Mouse (Mus musculus) CH12.LX (cell line): ENCODE measurements around the gene Ep400. TPM values are rescaled to one million over a fixed set of nuclear protein-coding genes. Genes with fewer than 3 reads are reported as not detected.
A peak's percentile ranks its signal among the peaks of the same experiment; 100 is the strongest.

Source experiments
- DNase-seq: peaks from one replicate; pipeline ENCODE4 v3.0.0-alpha.2; 2013; ENCODE audit errors: extremely low read depth
- H3K27ac ChIP-seq: 2 replicates; pipeline ENCODE4 v1.5.1; 2012; ENCODE audit warnings: low read depth, mild to moderate bottlenecking, control low read depth, moderate library complexity; ENCODE audit not compliant: insufficient read depth
- H3K27me3 ChIP-seq: replicated peaks from 2 replicates; pipeline ENCODE3; 2012; ENCODE audit warnings: inconsistent platforms
- H3K36me3 ChIP-seq, 2 experiments: replicated peaks in 1 of 2; 2 replicates each; pipeline versions ENCODE3 to v1.6.1; 2012; ENCODE audit warnings: inconsistent platforms in 1 of 2, low read length in 1 of 2, mild to moderate bottlenecking in 1 of 2, mixed read lengths in 1 of 2, moderate library complexity in 1 of 2; ENCODE audit not compliant: control insufficient read depth in 1 of 2, insufficient read depth in 1 of 2
- H3K4me1 ChIP-seq, 2 experiments: 2 replicates each; pipeline ENCODE4 v1.6.1; 2012; ENCODE audit warnings: inconsistent platforms in 1 of 2, moderate library complexity in 1 of 2; ENCODE audit not compliant: insufficient read depth in 2 of 2, control insufficient read depth in 1 of 2
- H3K4me2 ChIP-seq: 2 replicates; pipeline ENCODE4 v1.6.1; 2012; ENCODE audit warnings: low read depth, mild to moderate bottlenecking, control low read depth; ENCODE audit not compliant: poor library complexity, insufficient read depth, severe bottlenecking
- H3K4me3 ChIP-seq, 3 experiments: fragments of 150-350 bp in 1 of 3; sonication (generic) in 1 of 3; replicated peaks in 1 of 3; 2 replicates each; pipeline versions ENCODE3 to v1.5.1; 2011 to 2012; ENCODE audit warnings: low read depth in 2 of 3, low read length in 2 of 3, mild to moderate bottlenecking in 2 of 3, moderate library complexity in 2 of 3, control low read depth in 1 of 3, improper control_type of control experiment in 1 of 3, inconsistent platforms in 1 of 3, mixed read lengths in 1 of 3; ENCODE audit not compliant: poor library complexity in 1 of 3
- H3K79me2 ChIP-seq: replicated peaks from 2 replicates; pipeline ENCODE4 v1.6.1; 2012; ENCODE audit warnings: mild to moderate bottlenecking, moderate library complexity; ENCODE audit not compliant: control insufficient read depth, poor library complexity, insufficient read depth, severe bottlenecking; ENCODE audit errors: extremely low read depth
- H3K9ac ChIP-seq: 2 replicates; pipeline ENCODE4 v1.6.1; 2012; ENCODE audit warnings: low read depth, mild to moderate bottlenecking, control low read depth, moderate library complexity; ENCODE audit not compliant: insufficient read depth
- H3K9me3 ChIP-seq: replicated peaks from 2 replicates; pipeline ENCODE3; 2012; ENCODE audit warnings: low read length, inconsistent platforms, mixed read lengths
- BHLHE40 ChIP-seq: IDR thresholded peaks from 2 replicates; pipeline ENCODE4 v1.6.1; 2011; ENCODE audit warnings: mild to moderate bottlenecking, low read depth, low read length, improper control_type of control experiment
- CHD2 ChIP-seq: IDR thresholded peaks from 2 replicates; pipeline ENCODE4 v1.6.1; 2011; ENCODE audit warnings: low read length, improper control_type of control experiment
- CTCF ChIP-seq, 2 experiments: IDR thresholded peaks in 1 of 2; conservative IDR thresholded peaks in 1 of 2; 2 replicates each; pipeline ENCODE4 v1.5.1; 2011 to 2012; ENCODE audit warnings: low read depth in 2 of 2, low read length in 2 of 2, improper control_type of control experiment in 1 of 2, inconsistent platforms in 1 of 2, mild to moderate bottlenecking in 1 of 2, moderate library complexity in 1 of 2
- E2F4 ChIP-seq: IDR thresholded peaks from 2 replicates; pipeline ENCODE4 v1.6.1; 2011; ENCODE audit warnings: low read depth, low read length, improper control_type of control experiment; ENCODE audit not compliant: insufficient replicate concordance
- ELF1 ChIP-seq: IDR thresholded peaks from 2 replicates; pipeline ENCODE4 v1.6.1; 2014; ENCODE audit warnings: low read depth, mild to moderate bottlenecking, inconsistent platforms, low read length, improper control_type of control experiment
- GABPA ChIP-seq: IDR thresholded peaks from 2 replicates; pipeline ENCODE4 v1.6.1; 2012; ENCODE audit warnings: low read depth, low read length, improper control_type of control experiment, inconsistent platforms; ENCODE audit not compliant: insufficient replicate concordance
- IRF4 ChIP-seq: IDR thresholded peaks from 2 replicates; pipeline ENCODE4 v1.6.1; 2014; ENCODE audit warnings: low read depth, mild to moderate bottlenecking, inconsistent platforms, low read length, improper control_type of control experiment
- KAT2A ChIP-seq: IDR thresholded peaks from 2 replicates; pipeline ENCODE4 v1.6.1; 2012; ENCODE audit warnings: low read length, improper control_type of control experiment, inconsistent platforms; ENCODE audit not compliant: insufficient replicate concordance
- MAX ChIP-seq: IDR thresholded peaks from 2 replicates; pipeline ENCODE4 v1.6.1; 2011; ENCODE audit warnings: low read length, improper control_type of control experiment
- MXI1 ChIP-seq: IDR thresholded peaks from 2 replicates; pipeline ENCODE4 v1.6.1; 2011; ENCODE audit warnings: mild to moderate bottlenecking, low read depth, low read length, improper control_type of control experiment
- POLR2A ChIP-seq: IDR thresholded peaks from 2 replicates; pipeline ENCODE4 v1.6.1; 2011; ENCODE audit warnings: low read depth, mild to moderate bottlenecking, improper control_type of control experiment, low read length
- RAD21 ChIP-seq: IDR thresholded peaks from 2 replicates; pipeline ENCODE4 v1.6.1; 2011; ENCODE audit warnings: low read depth, mild to moderate bottlenecking, low read length, improper control_type of control experiment, moderate library complexity
- SIN3A ChIP-seq: IDR thresholded peaks from 2 replicates; pipeline ENCODE4 v1.6.1; 2012; ENCODE audit warnings: low read length, improper control_type of control experiment, inconsistent platforms
- SMC3 ChIP-seq: IDR thresholded peaks from 2 replicates; pipeline ENCODE4 v1.6.1; 2011; ENCODE audit warnings: low read depth, low read length, improper control_type of control experiment
- TBP ChIP-seq: conservative IDR thresholded peaks from 2 replicates; pipeline ENCODE4 v1.6.1; 2011; ENCODE audit warnings: low read depth, low read length, improper control_type of control experiment
- UBTF ChIP-seq: IDR thresholded peaks from 2 replicates; pipeline ENCODE4 v1.6.1; 2012; ENCODE audit warnings: low read depth, mild to moderate bottlenecking, inconsistent platforms, low read length, improper control_type of control experiment, moderate library complexity
- USF2 ChIP-seq: conservative IDR thresholded peaks from 2 replicates; pipeline ENCODE4 v1.6.1; 2011; ENCODE audit warnings: low read depth, low read length, improper control_type of control experiment
- ZC3H11A ChIP-seq: IDR thresholded peaks from 2 replicates; pipeline ENCODE4 v1.6.1; 2012; ENCODE audit warnings: low read depth, mild to moderate bottlenecking, inconsistent platforms, low read length, improper control_type of control experiment
- dilution Hi-C: fragments of 300-500 bp; cut with MboI; formaldehyde crosslinking; loops from 2 replicates; pipeline ENCODE4 v1.14.3; 2020; ENCODE audit warnings: low sequenced_read_pairs; ENCODE audit not compliant: extremely low pct_unique_long_range_greater_than_20kb, extremely low pct_ligation_motif_present
- in situ Hi-C: fragments of 300-500 bp; cut with MboI; formaldehyde crosslinking; loops from 3 replicates; pipeline ENCODE4 v1.14.3; 2019; ENCODE audit warnings: low sequenced_read_pairs, low pct_ligation_motif_present, low pct_unique_long_range_greater_than_20kb, mixed read lengths
- polyA plus RNA-seq: library from polyadenylated mRNA; unstranded; fragments of >175 nt; gene quantifications from 2 replicates; pipeline ENCODE4 v1.2.1, GENCODE M21; 2012; ENCODE audit warnings: low read depth; ENCODE audit not compliant: insufficient read length
- total RNA-seq, 2 experiments: library from RNA; depleted of rRNA; stranded (reverse); fragments of 300-350 nt in 1 of 2; fragments of >200 nt in 1 of 2; gene quantifications; 2 replicates each; pipeline ENCODE4 v1.2.3; 2012 to 2014

The Ep400 gene
- total and polyA plus RNA-seq, 3 experiments = 12.1 to 55.8 (median 28.6) TPM

GRCm38 (mm10) chr5:110639459-110639858 lies 131.1 kb downstream of the Ep400 start:
- dilution Hi-C loops = no loop called here
- H3K27me3 ChIP-seq = peaks cover 2% of the 10 kb centered on the region
- no peak overlapping the region for H3K27ac ChIP-seq
- peak; percentile 83 for DNase-seq
- peaks cover 0 to 2% of the 10 kb centered on the region in 2 experiments for H3K36me3 ChIP-seq
- peaks cover 2 to 9% of the 10 kb centered on the region in 2 experiments; a peak in 2 of 4 replicates for H3K4me1 ChIP-seq
- peak overlapping the region; percentile 67 for H3K4me2 ChIP-seq
- in situ Hi-C loops = loop anchor here (5.0 to 10.0 kb wide), 2 partner anchors 147 to 275 kb away; no protein-coding TSS in a partner anchor
- peak overlapping the region; percentile 12; the same call in 1 of the 2 replicates for H3K9ac ChIP-seq
- no peaks in the 10 kb centered on the region for H3K79me2 ChIP-seq
- TF ChIP-seq SIN3A (no peak), USF2 (no peak), SMC3 (peak; percentile 61), RAD21 (peak; percentile 71), POLR2A (0 out of 2 replicates have a peak, but pooled peaks have one; percentile 21), CTCF (conservative IDR thresholded peaks at IDR 0.05 in 1 of 2, IDR thresholded peaks at IDR 0.05 in 1 of 2; ENCODE audit: low read depth in 2 of 2, low read length in 2 of 2) (peak; percentile 80), ELF1 (peak; percentile 49)
- TF ChIP-seq, all 38 proteins: peak for 5
- Histone ChIP-seq H3K9me3 (peaks cover 2% of the 10 kb centered on the region), H3K4me3 (peak overlapping the region; percentile 6 to 58 (median 44))

GRCm38 (mm10) chr5:110638306-110639074 lies 132.0 kb downstream of the Ep400 start:
- Histone ChIP-seq H3K27ac (no peak overlapping the region), H3K27me3 (peaks cover 2% of the 10 kb centered on the region), H3K36me3 (no peaks in the 10 kb centered on the region), H3K9ac (no peak overlapping the region), H3K4me2 (no peak overlapping the region), H3K79me2 (no peaks in the 10 kb centered on the region), H3K9me3 (peaks cover 2% of the 10 kb centered on the region), H3K4me1 (peaks cover 2 to 9% of the 10 kb centered on the region in 2 experiments; a peak in 2 of 4 replicates), H3K4me3 (no peak overlapping the region)
- DNase-seq = no peak
- in situ Hi-C loops (loop anchor here (5.0 to 10.0 kb wide), 2 partner anchors 146 to 274 kb away; no protein-coding TSS in a partner anchor), dilution Hi-C loops (no loop called here)
- TF ChIP-seq IRF4 (no peak), BHLHE40 (no peak), MXI1 (no peak), E2F4 (no peak), UBTF (no peak), CHD2 (no peak), MAX (no peak), ZC3H11A (no peak), CTCF (conservative IDR thresholded peaks at IDR 0.05 in 1 of 2, IDR thresholded peaks at IDR 0.05 in 1 of 2; ENCODE audit: low read depth in 2 of 2, low read length in 2 of 2) (no peak), KAT2A (no peak), GABPA (no peak), ELF1 (no peak), TBP (no peak), RAD21 (no peak)
